Mouse (Mus musculus): ENCODE measurements around the gene Hes5.

DNA sequence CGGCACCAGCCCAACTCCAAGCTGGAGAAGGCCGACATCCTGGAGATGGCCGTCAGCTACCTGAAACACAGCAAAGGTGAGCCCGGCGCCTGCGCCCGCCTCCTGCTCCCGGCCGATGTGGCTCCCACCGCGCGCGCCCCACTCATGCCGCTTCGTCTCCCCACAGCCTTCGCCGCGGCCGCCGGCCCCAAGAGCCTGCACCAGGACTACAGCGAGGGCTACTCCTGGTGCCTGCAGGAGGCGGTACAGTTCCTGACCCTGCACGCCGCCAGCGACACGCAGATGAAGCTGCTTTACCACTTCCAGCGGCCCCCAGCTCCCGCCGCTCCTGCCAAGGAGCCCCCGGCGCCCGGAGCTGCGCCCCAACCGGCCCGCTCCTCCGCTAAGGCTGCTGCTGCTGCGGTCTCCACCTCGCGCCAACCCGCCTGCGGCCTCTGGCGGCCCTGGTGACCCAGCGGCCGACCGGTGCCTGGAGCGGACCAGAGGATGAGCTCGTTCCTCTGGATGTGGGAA, 559 bp downstream of the Hes5 start:
- TF ChIP-seq CTCF (IDR thresholded peaks at IDR 0.05; ENCODE audit: insufficient read depth, low read length) = no peak
- TF ChIP-seq POLR2A (IDR thresholded peaks at IDR 0.05; ENCODE audit: borderline replicate concordance, extremely low read depth, low read depth, low read length) = no peak
